Mouse (Mus musculus) forebrain, embryonic 10.5 days (tissue): ENCODE data around the gene Rptn. TPM values are rescaled to one million over a fixed set of nuclear protein-coding genes. Genes with fewer than 3 reads are reported as not detected.
"Not testable (repeated sequence)": the region's sequence is repeated elsewhere in the genome, so short reads cannot be mapped to it uniquely, and the experiment has no call there.

Experiments used
- DNase-seq: peaks from one replicate; pipeline ENCODE4 v3.0.0-alpha.2; 2017; ENCODE audit warnings: low spot score; ENCODE audit errors: extremely low spot score
- H3K27ac ChIP-seq: fragments of 300-500 bp; sonication (generic); 2 replicates; pipeline ENCODE4 v1.5.1; 2016; ENCODE audit warnings: mild to moderate bottlenecking
- H3K27me3 ChIP-seq: fragments of 300-500 bp; sonication (generic); 2 replicates; pipeline ENCODE4 v1.6.1; 2016; ENCODE audit warnings: mild to moderate bottlenecking; ENCODE audit not compliant: poor library complexity, severe bottlenecking
- H3K36me3 ChIP-seq: fragments of 300-500 bp; sonication (generic); replicated peaks from 2 replicates; pipeline ENCODE4 v1.6.1; 2016; ENCODE audit warnings: mild to moderate bottlenecking, moderate library complexity
- H3K4me1 ChIP-seq: fragments of 300-500 bp; sonication (generic); 2 replicates; pipeline ENCODE4 v1.6.1; 2016
- H3K4me3 ChIP-seq: fragments of 300-500 bp; sonication (generic); 2 replicates; pipeline ENCODE4 v1.5.1; 2016; ENCODE audit warnings: mild to moderate bottlenecking, moderate library complexity
- H3K9me3 ChIP-seq: fragments of 300-500 bp; sonication (generic); 2 replicates; pipeline ENCODE4 v1.6.1; 2016; ENCODE audit warnings: mild to moderate bottlenecking, moderate library complexity
- WGBS: fragments of 180-500 bp; shearing (Covaris S2); methylation state at CpG from one replicate; pipeline ENCODE4 v1.1.7; 2016; 5-methylcytosine and 5-hydroxymethylcytosine counted together
- microRNA-seq: library from miRNA; unstranded; fragments of <30 nt; microRNA quantifications from one replicate; pipeline ENCODE4, GENCODE M21; 2017
- polyA plus RNA-seq: library from polyadenylated mRNA; unstranded; fragments of >200 nt; fragmentation: Nextera tagmentation; extraction: Ambion mirVana; gene quantifications from 2 replicates; pipeline ENCODE4 v1.2.1, GENCODE M21; 2016

The Rptn gene
- polyA plus RNA-seq, 1 experiment from 2014 or later, result not detected

DNA sequence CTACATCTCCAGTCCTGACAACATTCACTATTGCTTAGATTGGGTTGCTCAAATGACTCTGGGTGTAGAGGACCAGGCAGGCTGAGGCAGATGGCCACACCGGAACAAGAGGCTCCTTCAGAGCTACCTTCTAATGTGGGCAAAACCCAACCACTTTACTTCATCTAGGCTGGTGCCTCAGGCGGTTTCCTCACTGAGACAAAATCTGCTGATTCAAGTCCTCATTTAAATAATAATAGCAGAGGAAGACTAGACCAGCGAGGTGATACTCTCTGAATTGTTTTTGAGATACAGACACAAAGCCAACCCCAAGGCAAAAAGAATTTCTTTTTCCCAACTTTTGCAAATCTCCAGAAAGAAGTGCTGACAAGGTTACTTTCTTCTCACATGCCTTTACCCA lies 38.2 kb downstream of the Rptn start:
- 35% methylated on average over 3 of the region's 3 CpGs for WGBS
- Histone ChIP-seq H3K27me3 (no peaks in the 10 kb centered on the region), H3K9me3 (no peaks in the 10 kb centered on the region), H3K4me3 (no peak overlapping the region), H3K36me3 (no peaks in the 10 kb centered on the region), H3K4me1 (no peaks in the 10 kb centered on the region), H3K27ac (no peak overlapping the region)
- DNase-seq, result no peak

DNA sequence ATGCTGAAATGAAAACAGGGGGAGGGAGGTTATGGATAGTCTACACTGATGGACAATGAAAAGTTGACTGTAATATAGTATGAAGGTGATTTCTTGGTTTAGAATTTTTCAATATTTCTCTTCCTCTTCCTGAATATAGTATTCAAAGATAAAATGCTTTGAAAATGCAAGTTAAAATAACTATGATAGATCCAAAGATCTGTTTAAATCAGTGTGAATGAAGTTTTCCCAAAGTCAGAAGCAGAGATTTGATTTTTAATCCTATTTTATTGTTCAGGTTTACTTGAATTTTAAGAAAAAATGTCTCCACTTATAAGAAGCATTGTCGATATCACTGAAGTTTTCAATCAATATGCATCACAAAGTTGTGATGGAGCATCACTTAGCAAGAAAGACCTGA lies 48.5 kb downstream of the Rptn start, which contains the start of gene Tchh:
Gene Tchh (plus strand): TSS at position 301 of the 400 bp plus-strand sequence.
- 86% methylated on average over 1 of the region's 1 CpGs for WGBS
- peaks cover 62% of the 10 kb centered on the region for H3K27me3 ChIP-seq
- peak within 1 kb of the TSS; percentile 63; the same call in 1 of the 2 replicates for H3K4me3 ChIP-seq
- peaks cover 26% of the 10 kb centered on the region for H3K4me1 ChIP-seq
- no peak within 1 kb of the TSS for H3K27ac ChIP-seq
- H3K9me3 ChIP-seq, result no peaks in the 10 kb centered on the region
- DNase-seq, result no peak
- H3K36me3 ChIP-seq, result no peaks in the 10 kb centered on the region

DNA sequence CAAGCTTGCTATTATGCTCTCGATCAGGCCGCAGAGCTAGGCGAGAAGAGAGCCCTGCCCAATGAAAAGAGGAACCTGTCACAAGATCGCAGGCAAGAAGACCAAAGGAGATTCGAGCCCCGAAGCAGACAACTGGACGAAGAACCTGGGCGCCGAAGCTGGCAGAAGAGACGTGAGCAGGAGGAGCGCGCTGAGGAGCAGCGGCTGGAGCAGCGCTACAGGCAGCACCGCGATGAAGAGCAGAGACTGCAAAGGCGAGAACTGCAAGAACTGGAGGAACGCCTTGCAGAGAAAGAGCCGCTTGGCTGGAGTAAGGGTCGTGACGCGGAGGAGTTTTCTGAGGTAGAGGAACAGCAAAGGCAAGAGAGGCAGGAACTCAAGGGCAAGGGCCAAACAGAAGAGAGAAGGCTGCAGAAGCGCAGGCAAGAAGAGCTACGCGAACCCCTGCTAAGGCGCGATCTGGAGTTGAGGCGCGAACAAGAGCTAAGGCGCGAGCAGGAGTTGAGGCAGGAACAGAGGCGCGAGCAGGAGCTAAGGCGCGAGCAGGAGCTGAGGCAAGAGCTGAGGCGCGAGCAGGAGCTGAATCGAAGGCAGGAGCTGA lies 50.1 kb downstream of the Rptn start:
- Histone ChIP-seq H3K4me1 (peaks cover 33% of the 10 kb centered on the region), H3K27me3 (peaks cover 78% of the 10 kb centered on the region), H3K36me3 (no peaks in the 10 kb centered on the region), H3K9me3 (no peaks in the 10 kb centered on the region), H3K4me3 (peak overlapping the region; percentile 63), H3K27ac (peak overlapping the region; percentile 62; the same call in 1 of the 2 replicates)
- WGBS, result under 1% methylated on average over 38 of the region's 38 CpGs
- peak; percentile 69 for DNase-seq

DNA sequence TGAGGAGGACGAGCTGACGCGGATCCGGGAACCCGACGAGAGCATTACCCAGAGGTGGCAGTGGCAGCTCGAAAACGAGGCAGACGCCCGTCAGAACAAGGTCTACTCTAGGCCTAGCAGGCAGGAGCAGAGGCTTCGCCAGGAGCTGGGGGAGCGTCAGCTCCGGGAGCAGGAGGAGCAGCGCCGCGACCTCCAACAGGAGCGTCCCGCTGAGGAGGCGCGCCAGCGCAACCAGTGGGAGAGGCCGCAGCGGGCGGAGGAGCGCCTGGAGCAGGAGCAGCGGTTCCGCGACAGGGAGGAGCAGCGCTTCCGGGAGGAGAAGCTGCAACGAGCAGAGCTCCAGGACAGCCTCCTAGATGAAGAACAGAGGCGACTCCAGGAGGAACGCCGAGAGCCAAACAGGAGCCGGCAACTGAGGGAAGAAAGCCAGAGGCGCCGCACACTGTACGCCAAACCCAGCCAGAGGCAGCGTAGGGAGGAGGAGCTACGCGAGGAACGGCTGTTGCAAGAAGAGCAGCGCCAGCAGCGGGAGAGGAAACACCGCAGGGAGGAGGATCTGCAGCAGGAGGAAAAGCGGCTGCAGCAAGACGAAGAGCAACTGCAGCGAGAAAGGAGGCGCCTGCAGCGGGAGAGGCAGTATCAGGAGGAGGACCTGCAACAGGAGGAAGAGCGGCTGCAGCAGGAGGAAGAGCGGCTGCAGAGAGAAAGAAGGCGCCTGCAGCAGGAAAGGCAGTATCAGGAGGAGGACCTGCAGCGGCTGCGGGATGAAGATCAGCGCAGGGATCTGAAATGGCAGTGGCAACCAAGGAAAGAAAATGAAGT lies 51.1 kb downstream of the Rptn start:
- Histone ChIP-seq H3K27me3 (peaks cover 85% of the 10 kb centered on the region), H3K27ac (peak overlapping the region; percentile 62), H3K36me3 (no peaks in the 10 kb centered on the region), H3K4me3 (peak overlapping the region; percentile 63), H3K9me3 (no peaks in the 10 kb centered on the region), H3K4me1 (peaks cover 33% of the 10 kb centered on the region)
- peak; percentile 75 for DNase-seq
- WGBS, result under 1% methylated on average over 56 of the region's 56 CpGs

DNA sequence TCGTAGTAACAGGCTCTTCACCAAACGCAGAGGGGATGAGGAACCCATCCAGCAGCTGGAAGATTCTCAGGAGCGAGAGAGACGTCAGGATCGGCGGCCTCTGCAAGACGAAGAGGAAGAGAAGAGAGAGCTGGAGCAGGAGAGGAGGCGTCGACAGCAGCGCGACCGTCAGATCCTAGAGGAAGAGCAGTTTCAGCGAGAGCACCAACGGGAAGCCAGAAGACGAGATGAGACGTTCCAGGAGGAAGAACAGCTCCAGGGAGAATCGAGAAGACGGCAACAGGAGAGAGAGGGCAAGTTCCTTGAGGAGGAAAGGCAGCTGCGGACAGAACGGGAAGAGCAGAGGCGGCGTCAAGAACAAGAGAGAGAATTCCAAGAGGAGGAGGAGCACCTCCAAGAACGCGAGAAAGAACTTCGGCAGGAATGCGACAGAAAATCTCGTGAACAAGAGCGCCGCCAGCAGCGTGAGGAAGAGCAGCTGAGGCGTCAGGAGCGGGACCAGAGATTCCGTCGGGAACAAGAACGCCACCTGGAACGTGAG lies 51.7 kb downstream of the Rptn start:
- Histone ChIP-seq H3K36me3 (no peaks in the 10 kb centered on the region), H3K4me1 (peaks cover 33% of the 10 kb centered on the region), H3K4me3 (peak overlapping the region; percentile 63), H3K27ac (peak overlapping the region; percentile 40; the same call in 1 of the 2 replicates), H3K9me3 (no peaks in the 10 kb centered on the region), H3K27me3 (peaks cover 92% of the 10 kb centered on the region)
- under 1% methylated on average over 36 of the region's 36 CpGs for WGBS
- DNase-seq, result peak; percentile 60

DNA sequence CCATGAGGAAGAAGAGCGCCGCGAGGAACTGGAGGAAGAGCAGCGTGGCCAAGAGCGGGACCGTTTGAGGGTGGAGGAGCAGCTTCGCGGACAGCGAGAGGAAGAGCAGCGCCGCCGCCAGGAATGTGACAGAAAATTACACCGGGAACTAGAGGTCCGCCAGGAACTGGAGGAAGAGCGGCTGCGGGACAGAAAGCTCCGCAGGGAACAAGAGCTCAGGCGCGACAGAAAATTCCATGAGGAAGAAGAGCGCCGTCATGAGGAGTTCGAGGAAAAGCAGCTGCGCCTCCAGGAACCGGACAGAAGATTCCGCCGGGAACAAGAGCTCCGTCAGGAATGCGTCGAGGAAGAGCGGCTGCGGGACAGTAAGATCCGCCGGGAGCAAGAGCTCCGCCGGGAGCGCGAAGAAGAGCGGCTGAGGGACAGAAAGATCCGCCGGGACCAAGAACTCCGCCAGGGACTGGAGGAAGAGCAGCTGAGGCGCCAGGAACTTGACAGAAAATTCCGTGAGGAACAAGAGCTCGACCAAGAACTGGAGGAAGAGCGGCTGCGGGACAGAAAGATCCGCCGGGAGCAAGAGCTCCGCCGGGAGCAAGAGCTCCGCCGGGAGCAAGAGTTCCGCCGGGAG lies 52.7 kb downstream of the Rptn start:
- H3K4me3 ChIP-seq, result peak overlapping the region; percentile 63
- peaks cover 82% of the 10 kb centered on the region for H3K27me3 ChIP-seq
- peaks cover 33% of the 10 kb centered on the region for H3K4me1 ChIP-seq
- H3K9me3 ChIP-seq, result no peaks in the 10 kb centered on the region
- H3K27ac ChIP-seq, result 0 out of 2 replicates have a peak overlapping the region, but pooled peaks have one; percentile 56
- WGBS, result under 1% methylated on average over 54 of the region's 54 CpGs
- peak; percentile 61 for DNase-seq
- no peaks in the 10 kb centered on the region for H3K36me3 ChIP-seq

DNA sequence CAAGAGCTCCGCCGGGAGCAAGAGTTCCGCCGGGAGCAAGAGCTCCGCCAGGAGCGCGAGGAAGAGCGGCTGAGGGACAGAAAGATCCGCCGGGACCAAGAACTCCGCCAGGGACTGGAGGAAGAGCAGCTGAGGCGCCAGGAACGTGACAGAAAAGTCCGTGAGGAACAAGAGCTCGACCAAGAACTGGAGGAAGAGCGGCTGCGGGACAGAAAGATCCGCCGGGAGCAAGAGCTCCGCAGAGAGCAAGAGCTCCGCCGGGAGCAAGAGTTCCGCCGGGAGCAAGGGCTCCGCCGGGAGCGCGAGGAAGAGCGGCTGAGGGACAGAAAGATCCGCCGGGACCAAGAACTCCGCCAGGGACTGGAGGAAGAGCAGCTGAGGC lies 53.2 kb downstream of the Rptn start:
- Histone ChIP-seq H3K27ac (0 out of 2 replicates have a peak overlapping the region, but pooled peaks have one; percentile 56), H3K4me3 (peak overlapping the region; percentile 63), H3K27me3 (peaks cover 77% of the 10 kb centered on the region), H3K4me1 (peaks cover 33% of the 10 kb centered on the region)
- not testable (repeated sequence) for H3K9me3 ChIP-seq, DNase-seq, H3K36me3 ChIP-seq
- under 1% methylated on average over 32 of the region's 32 CpGs for WGBS

DNA sequence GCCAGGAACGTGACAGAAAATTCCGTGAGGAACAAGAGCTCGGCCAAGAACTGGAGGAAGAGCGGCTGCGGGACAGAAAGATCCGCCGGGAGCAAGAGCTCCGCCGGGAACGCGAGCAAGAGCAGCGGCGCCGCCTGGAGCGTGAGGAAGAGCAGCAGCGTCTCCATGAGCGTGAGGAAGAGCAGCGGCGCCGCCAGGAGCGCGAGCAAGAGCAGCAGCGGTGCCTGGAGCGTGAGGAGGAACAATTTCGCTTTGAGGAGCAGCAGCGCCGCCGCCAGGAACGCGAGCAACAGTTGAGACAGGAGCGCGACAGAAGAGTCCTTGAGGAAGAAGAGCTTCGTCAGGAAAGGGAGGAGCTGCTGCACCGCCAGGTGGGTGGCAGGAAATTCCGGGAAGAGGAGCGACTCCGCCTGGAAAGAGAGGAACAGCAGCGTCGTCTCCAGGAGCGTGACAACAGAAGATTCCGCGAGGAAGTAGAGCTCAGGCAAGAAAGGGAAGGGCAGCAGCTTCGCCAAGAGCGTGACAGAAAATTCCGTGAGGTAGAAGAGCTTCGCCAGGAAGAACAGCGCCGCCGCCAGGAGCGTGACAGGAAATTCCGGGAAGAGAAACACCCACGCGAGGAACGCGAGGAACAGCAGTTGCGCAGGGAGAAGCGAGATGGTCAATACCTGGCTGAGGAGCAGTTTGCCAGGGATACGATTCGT lies 53.8 kb downstream of the Rptn start:
- Histone ChIP-seq H3K36me3 (no peaks in the 10 kb centered on the region), H3K4me1 (peaks cover 33% of the 10 kb centered on the region), H3K27ac (peak overlapping the region; percentile 56; the same call in 1 of the 2 replicates), H3K9me3 (no peaks in the 10 kb centered on the region), H3K4me3 (peak overlapping the region; percentile 63), H3K27me3 (peaks cover 72% of the 10 kb centered on the region)
- DNase-seq, result peak; percentile 77
- WGBS, result under 1% methylated on average over 59 of the region's 59 CpGs

Small RNAs within 50 kb of the gene (microRNA-seq; reads per million reads assigned to microRNA genes)
- gene Gm22752 (not detected), gene Gm44353 (not detected)

Other genes starting within 250 kb of the Rptn start
- not detected in 2 replicates for gene Crnn, start 248.9 kb upstream of the Rptn start, polyA plus RNA-seq
- gene Flg2, start 196.4 kb upstream of the Rptn start, polyA plus RNA-seq, result not detected in 2 replicates
- gene Flg, start 120.2 kb upstream of the Rptn start, polyA plus RNA-seq, result not detected in 2 replicates
- not detected in 2 replicates for gene Hrnr, start 74.0 kb upstream of the Rptn start, polyA plus RNA-seq
- gene Tchh, start 48.6 kb downstream of the Rptn start, polyA plus RNA-seq, result 0.30 and 0.37 TPM in 2 replicates
- not detected in 2 replicates for gene Tchhl1, start 75.1 kb downstream of the Rptn start, polyA plus RNA-seq
- gene S100a11, start 126.8 kb downstream of the Rptn start, polyA plus RNA-seq, result 211 and 229 TPM in 2 replicates
- 93.1 and 94.7 TPM in 2 replicates for gene S100a10, start 161.4 kb downstream of the Rptn start, polyA plus RNA-seq